ENCODE assay signal across 7 mouse cellular contexts in genomic region chr5:46033008-46033676, GRCm38 (mm10).
DNase-seq lines count a peak whose midpoint lies in the region; ATAC-seq lines count a peak whose summit lies in the region.

No protein-coding gene starts in this region.

- H3K27me3 ChIP-seq in midbrain, embryonic 11.5 days (ENCODE audit: control insufficient read depth, insufficient read depth, low read length), result no peaks in the 10 kb centered on the region

- H3K9ac ChIP-seq in midbrain, embryonic 11.5 days (ENCODE audit: low read length), result no peak overlapping the region

- WGBS in midbrain, embryonic 11.5 days, result 59% methylated on average over 8 of the region's 8 CpGs

- no peaks in the 10 kb centered on the region for H3K36me3 ChIP-seq in midbrain, embryonic 11.5 days (ENCODE audit: control insufficient read depth, insufficient read depth, low read length)

- no peaks in the 10 kb centered on the region for H3K4me1 ChIP-seq in midbrain, embryonic 11.5 days (ENCODE audit: control insufficient read depth, insufficient read depth, low read length)

- DNase-seq in Muller cell, postnatal 12 days (ENCODE audit: inconsistent ontology term), result peak; percentile 43
- peak; percentile 64 for DNase-seq in adrenal gland, postnatal 14 days
- DNase-seq in heart, adult 8-10 months (ENCODE audit: low spot score), result peak; percentile 17
- peak; percentile 67 for DNase-seq in kidney, adult 9 months
- DNase-seq in midbrain, embryonic 11.5 days (ENCODE audit: low spot score, missing footprints), result no peak
- DNase-seq in c-Kit-positive CD71-positive TER-119-positive erythroid progenitor cells, embryonic 14.5 days (ENCODE audit: low spot score), result no peak

- no peaks in the 10 kb centered on the region for H3K9me3 ChIP-seq in midbrain, embryonic 11.5 days (ENCODE audit: control insufficient read depth, low read length)

- no peak overlapping the region for H3K4me3 ChIP-seq in midbrain, embryonic 11.5 days (ENCODE audit: low read depth, low read length)

- H3K27ac ChIP-seq in midbrain, embryonic 11.5 days (ENCODE audit: low read depth, low read length), result no peak overlapping the region

- peak; percentile 64 for ATAC-seq in midbrain, embryonic 11.5 days (ENCODE audit: low FRiP score)
- no peak for ATAC-seq in erythroblast, adult 5-6 weeks (replicated peaks; ENCODE audit: low FRiP score, poor library complexity, severe bottlenecking)

- H3K4me2 ChIP-seq in midbrain, embryonic 11.5 days, result no peak overlapping the region

Comparison
In these comparisons a context has a peak if more than half of its experiments do, and no peak if none do; other contexts are left out.
1. DNase-seq: peak in Muller cell, postnatal 12 days (single experiment), adrenal gland, postnatal 14 days (single experiment), heart, adult 8-10 months (single experiment) and kidney, adult 9 months (single experiment); none in midbrain, embryonic 11.5 days (single experiment) and c-Kit-positive CD71-positive TER-119-positive erythroid progenitor cells, embryonic 14.5 days (single experiment).